Mouse (Mus musculus) ovary, postnatal 10 days (tissue): Measurements from ENCODE around the gene Tdp1.

Experiments
- DNase-seq: peaks from one replicate; pipeline ENCODE4 v3.0.0; 2022; ENCODE audit warnings: low spot score

Gene Tdp1

GRCm38 (mm10) chr12:99884269-99885261 lies at the start of gene Tdp1, which contains the start of gene Efcab11:
Tdp1 (plus strand) TSS chr12:99884517.
Efcab11 (minus strand) TSS chr12:99884439.
- peak; percentile 64 for DNase-seq

- no peak for DNase-seq
Measured at GRCm38 (mm10) chr12:99836404-99837131, 47.7 kb upstream of the Tdp1 start.

- no peak for DNase-seq
Measured at GRCm38 (mm10) chr12:99837528-99837927, 46.8 kb upstream of the Tdp1 start.

- no peak for DNase-seq
Measured at GRCm38 (mm10) chr12:99838109-99838508, 46.2 kb upstream of the Tdp1 start.

GRCm38 (mm10) chr12:99838703-99839102 lies 45.6 kb upstream of the Tdp1 start:
- no peak for DNase-seq

GRCm38 (mm10) chr12:99844951-99845350 lies 39.4 kb upstream of the Tdp1 start:
- no peak for DNase-seq

GRCm38 (mm10) chr12:99849996-99850395 lies 34.3 kb upstream of the Tdp1 start:
- DNase-seq = no peak

- no peak for DNase-seq
Measured at GRCm38 (mm10) chr12:99853323-99854258, 30.7 kb upstream of the Tdp1 start.

- DNase-seq = no peak
Measured at GRCm38 (mm10) chr12:99856011-99856410, 28.3 kb upstream of the Tdp1 start.

GRCm38 (mm10) chr12:99858664-99859063 lies 25.7 kb upstream of the Tdp1 start:
- no peak for DNase-seq

GRCm38 (mm10) chr12:99859391-99860100 lies 24.8 kb upstream of the Tdp1 start:
- no peak for DNase-seq

- DNase-seq = no peak
Measured at GRCm38 (mm10) chr12:99860981-99861380, 23.3 kb upstream of the Tdp1 start.

- no peak for DNase-seq
Measured at GRCm38 (mm10) chr12:99864613-99865012, 19.7 kb upstream of the Tdp1 start.

- DNase-seq = no peak
Measured at GRCm38 (mm10) chr12:99868821-99869220, 15.5 kb upstream of the Tdp1 start.

GRCm38 (mm10) chr12:99873443-99873842 lies 10.9 kb upstream of the Tdp1 start:
- DNase-seq = no peak

- no peak for DNase-seq
Measured at GRCm38 (mm10) chr12:99874609-99875008, 9.7 kb upstream of the Tdp1 start.

GRCm38 (mm10) chr12:99883000-99883712 lies 1.2 kb upstream of the Tdp1 start:
- peak; percentile 82 for DNase-seq

GRCm38 (mm10) chr12:99883713-99884105 lies 608 bp upstream of the Tdp1 start:
- DNase-seq = no peak

- no peak for DNase-seq
Measured at GRCm38 (mm10) chr12:99885282-99885901, 1.1 kb downstream of the Tdp1 start.

GRCm38 (mm10) chr12:99897846-99898245 lies 13.5 kb downstream of the Tdp1 start:
- no peak for DNase-seq
